Mouse (Mus musculus) cerebellum, adult (tissue): ENCODE data around the gene Sytl2.

Experiments
- ATAC-seq: cut with Nextera tagmentation; 2 replicates; pipeline ENCODE4 v1.9.2; 2017; ENCODE audit warnings: mild to moderate bottlenecking, moderate library complexity, mixed read lengths; ENCODE audit not compliant: insufficient number of reproducible peaks, low FRiP score, low TSS enrichment

Sytl2 gene

DNA sequence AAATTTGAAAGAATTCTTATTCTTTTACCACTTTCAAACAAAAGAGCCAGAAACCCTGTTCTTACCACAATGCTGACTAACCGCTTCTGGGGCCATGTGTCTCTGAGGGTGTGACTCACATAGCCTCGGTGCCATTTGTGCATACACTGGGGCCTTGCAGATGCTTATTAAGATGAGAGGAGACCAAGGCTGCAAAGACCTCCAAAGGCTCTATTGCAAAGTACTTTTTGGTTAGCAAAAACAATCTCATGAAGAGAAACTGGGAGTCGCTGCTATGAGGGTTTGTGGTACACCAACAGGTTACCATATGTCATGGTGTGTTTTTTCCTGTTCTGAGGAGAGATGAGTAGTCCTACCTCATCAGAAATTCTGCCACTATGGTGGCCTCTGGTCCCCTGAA, 53.4 kb downstream of the Sytl2 start:
- no peak for ATAC-seq

DNA sequence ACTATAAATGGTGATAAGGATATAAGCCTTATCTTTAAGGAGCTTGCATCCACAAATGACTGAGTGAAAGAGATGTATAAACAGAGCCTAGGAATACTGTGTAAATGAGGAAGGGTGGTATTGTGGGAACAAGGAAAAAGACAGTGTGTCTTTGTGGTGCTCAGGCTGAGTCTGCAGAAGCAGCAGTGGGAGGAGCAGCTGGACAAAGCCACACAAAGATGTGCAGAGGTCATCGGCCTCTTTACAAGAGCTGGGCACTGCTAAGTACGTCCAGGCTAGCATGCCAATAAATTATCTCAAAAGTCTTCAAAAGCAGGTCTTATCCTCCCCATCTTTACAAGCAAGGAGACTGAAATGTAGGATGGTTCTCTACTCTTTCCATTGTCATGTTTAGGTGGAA, 53.9 kb downstream of the Sytl2 start:
- no peak for ATAC-seq

DNA sequence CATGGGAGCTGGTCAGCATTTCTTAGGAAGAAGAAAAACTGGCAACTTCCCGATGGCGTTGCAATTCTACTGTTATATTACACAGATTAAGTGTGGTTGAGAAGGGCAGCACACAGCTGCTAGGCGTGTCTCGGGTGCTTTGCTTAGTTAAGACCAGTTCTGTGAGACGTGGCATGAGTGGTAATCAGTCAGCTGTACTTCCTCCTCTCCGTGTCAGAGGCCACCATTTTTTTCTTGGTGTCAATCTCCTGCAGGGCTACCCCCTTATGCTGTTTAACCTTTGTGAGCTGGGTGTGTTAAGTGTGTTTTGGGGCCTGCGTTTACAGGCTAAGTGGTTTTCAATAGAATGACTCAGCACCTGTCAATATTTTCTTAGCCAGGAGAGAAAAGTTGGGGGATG, 60.7 kb downstream of the Sytl2 start:
- no peak for ATAC-seq

- peak; percentile 94 for ATAC-seq
Measured at GRCm38 (mm10) chr7:90370071-90370851, 68.2 kb downstream of the Sytl2 start.

GRCm38 (mm10) chr7:90372804-90373203, 70.8 kb downstream of the Sytl2 start:
- ATAC-seq, result no peak

- ATAC-seq, result no peak
Measured at GRCm38 (mm10) chr7:90384411-90384810, 82.4 kb downstream of the Sytl2 start.

DNA sequence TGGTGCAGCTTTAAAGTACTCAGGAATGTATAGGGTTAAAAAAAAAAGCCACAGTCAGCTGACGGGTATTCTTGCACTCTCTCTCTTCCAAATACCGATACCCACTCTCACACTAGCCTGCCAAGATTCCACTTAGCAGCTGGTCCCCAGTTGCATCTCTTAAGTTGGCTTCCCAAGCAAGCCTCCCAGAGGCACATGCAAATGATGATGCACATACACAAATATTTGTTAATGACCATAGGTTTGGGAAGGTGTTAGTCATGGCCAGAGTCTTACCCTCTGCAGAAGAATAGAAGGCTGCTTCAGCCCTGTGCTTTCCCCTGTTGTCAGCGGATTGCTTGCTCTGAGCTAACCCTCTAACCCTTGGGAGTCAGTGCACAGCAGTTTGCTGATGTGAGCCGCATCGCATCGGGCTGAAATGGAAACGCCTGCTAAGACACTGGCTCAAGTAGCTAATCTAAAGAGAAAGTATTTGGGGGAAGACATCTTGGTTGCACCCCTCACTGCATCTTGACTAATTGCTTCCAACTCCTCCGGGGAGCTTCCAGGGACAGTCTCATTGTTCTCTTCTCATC, 84.9 kb downstream of the Sytl2 start:
- no peak for ATAC-seq

GRCm38 (mm10) chr7:90389765-90390164, 87.7 kb downstream of the Sytl2 start:
- ATAC-seq, result no peak

- ATAC-seq, result no peak
Measured at GRCm38 (mm10) chr7:90395073-90395472, 93.0 kb downstream of the Sytl2 start.

- no peak for ATAC-seq
Measured at GRCm38 (mm10) chr7:90395928-90396327, 93.9 kb downstream of the Sytl2 start.

GRCm38 (mm10) chr7:90409934-90410333, 107.9 kb downstream of the Sytl2 start:
- peak; percentile 56 for ATAC-seq

DNA sequence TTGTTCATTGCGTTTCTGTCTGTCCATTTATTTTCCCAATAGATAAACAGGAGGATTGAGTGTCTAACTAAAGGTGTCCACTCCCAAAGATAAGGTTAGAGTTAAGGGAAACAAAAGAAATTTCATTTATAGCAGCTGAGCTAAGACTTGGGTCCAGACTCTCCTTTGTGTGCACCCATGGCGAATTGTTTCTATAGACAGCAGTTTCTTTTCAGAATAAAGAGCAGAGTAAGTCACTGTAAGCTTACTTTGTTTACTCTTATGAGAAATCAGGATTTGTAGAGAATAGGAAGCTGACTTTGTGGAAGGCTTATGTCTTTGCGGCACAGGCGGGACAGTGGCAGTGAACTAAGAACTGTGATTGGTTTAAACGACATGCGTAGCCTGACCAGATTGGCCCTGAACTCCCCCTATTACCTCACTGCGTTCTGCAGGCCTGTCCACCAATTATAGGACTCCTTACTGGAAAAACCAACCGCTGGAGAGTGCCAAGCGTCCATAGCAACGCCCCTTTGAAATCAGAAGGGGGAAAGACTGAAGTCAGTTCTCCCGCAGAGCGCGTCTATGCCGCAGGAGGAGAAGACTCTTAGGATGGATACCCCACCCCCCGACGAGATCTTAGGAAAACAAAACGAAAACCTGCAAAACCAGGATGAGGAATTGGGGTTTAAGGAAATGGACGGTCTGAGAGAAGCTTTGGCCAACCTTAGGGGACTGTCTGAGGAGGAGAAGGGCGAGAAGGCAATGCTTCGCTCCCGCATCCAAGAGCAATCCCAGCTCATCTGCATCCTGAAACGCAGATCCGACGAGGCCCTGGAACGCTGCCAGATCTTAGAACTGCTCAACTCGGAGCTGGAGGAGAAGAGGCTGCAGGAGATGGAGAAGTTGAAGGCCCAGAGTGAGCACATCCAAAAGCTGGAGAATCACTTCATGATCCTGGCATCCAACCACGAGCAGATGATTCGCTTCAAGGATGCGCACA, 124.3 kb downstream of the Sytl2 start, which contains the start of gene Ccdc89:
Ccdc89 (plus strand) TSS at position 558 of the 982 bp plus-strand sequence.
- peak; percentile 100 for ATAC-seq

DNA sequence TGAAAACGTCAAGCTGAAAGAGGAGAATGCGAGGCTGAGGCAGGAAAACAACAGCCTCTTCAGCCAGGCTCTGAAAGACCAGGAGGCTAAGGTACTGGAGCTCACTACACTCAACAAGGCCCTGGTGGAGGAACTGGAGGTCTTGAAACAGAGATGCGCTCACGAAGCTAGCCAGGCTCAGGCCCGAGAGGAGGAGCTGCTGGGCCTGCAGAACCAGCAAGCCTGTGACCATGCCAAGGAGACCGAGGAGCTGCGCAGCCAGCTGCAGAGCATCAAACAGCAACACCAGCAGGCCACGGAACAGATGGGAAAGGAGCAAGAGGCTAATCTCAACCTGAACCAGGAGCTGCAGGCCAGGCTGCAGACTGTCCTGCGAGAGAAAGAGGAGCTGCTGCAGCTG, 125.0 kb downstream of the Sytl2 start:
- ATAC-seq, result 0 out of 2 replicates have a peak, but pooled peaks have one; percentile 16

GRCm38 (mm10) chr7:90432221-90432620, 130.2 kb downstream of the Sytl2 start:
- 0 out of 2 replicates have a peak, but pooled peaks have one; percentile 61 for ATAC-seq

GRCm38 (mm10) chr7:90440044-90440443, 138.0 kb downstream of the Sytl2 start:
- no peak for ATAC-seq

DNA sequence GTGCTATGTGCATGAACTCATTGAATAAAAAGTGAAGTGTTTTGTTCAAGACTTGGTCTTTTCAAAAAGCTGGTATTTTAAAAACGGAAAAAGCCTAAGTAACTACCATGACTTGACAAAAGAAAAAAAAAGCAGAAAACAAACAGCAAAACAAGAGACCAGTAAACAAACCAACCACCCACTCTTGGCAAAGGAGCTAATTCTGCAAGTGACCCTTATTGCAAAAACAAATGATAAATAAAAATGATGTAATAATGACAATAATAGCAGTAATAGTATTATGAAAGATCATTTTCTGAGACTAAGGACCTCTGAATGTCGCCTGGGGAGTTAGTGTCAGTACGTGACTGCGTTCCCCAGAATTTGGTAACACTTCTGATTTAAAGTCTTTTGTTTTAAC, 140.0 kb downstream of the Sytl2 start:
- peak; percentile 2; the same call in 1 of the 2 replicates for ATAC-seq

DNA sequence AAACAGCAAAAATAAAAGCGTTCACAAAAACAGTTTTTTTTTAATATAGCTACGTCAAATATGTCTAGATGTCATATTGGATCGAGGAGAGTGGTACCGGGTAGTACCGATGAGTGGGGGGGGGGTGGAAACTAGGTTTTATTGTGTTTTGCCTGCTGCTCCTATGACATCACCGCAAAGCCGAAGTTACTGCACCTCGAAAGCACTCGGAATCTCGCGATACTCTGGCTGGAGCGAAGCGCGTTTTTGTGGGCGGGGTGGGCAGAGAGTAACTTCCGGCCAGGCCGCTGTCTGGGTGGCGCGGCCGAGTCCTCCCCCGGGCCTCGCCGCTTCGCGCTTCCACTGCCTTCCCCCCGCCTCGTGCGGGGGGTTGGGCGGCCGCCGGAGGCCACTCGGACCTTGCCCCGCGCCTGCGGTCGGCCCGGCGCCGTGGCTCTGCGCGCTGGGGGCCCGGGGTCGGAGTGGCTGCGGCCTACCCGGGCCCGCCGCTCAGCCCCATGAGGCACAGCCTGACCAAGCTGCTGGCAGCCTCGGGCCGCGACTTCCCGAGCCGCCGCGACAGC, 140.5 kb downstream of the Sytl2 start, which contains the start of gene Crebzf:
Crebzf (plus strand) TSS at position 212 of the 563 bp plus-strand sequence.
- ATAC-seq, result peak; percentile 97

DNA sequence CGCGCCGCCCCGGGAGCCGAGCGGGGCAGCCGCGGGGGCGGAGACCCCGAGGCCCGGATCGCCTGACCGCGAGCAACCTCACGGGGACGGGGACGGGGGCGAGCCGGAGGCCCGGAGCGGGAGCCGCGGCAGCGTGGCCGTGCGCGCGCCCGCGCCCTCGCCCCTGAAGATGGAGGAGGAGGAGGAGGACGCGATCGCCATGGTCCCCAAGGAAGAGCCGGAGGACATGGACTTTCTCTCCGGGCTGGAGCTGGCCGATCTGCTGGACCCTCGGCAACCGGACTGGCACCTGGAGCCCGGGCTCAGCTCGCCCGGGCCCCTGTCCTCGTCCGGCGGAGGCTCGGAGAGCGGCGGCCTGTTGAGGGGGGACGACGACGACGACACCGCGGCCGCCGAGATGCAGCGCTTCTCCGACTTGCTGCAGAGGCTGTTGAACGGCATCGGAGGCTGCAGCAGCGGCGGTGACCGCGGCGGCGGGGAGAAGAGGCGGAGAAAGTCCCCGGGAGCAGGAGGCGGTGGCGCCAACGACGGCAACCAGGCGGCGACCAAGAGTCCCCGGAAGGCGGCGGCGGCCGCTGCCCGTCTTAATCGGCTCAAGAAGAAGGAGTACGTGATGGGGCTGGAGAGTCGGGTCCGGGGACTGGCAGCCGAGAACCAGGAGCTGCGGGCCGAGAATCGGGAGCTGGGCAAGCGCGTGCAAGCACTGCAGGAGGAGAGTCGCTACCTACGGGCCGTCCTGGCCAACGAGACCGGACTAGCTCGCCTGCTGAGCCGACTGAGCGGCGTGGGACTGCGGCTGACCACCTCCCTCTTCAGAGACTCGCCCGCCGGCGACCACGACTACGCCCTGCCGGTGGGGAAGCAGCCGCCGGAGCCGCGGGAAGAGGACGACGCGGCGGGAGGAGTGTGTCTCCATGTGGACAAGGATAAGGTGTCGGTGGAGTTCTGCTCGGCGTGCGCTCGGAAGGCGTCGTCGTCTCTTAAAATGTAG, 141.3 kb downstream of the Sytl2 start:
- ATAC-seq, result peak; percentile 77

DNA sequence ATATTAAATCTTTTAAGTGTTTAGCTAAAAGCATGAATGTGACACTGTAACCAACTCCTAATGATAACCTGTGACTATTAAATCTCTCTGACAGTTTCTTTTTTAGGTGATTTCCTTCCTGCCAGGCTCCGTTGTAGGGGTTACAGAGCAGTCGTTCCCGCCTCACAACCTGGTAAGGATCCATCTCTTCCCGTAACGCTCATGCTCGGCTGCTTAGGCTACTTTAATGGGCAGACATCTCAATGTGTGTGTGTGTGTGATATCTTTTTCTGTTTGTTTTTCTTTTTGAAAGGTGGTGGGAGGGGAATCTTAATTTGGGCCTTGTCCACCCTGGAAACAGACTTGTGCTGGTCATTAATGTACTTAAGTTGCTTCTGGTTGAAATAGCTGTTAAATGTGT, 142.2 kb downstream of the Sytl2 start:
- no peak for ATAC-seq
